Mouse (Mus musculus) colon, adult 2 months (tissue): ENCODE results near the gene Parn. TPM values are rescaled to one million over a fixed set of nuclear protein-coding genes. Genes with fewer than 3 reads are reported as not detected.

ENCODE experiments used
- polyA plus RNA-seq: library from polyadenylated mRNA; depleted of rRNA; stranded (reverse); fragments of >200 nt; gene quantifications from 2 replicates; pipeline ENCODE4 v1.2.3, GENCODE M21; 2012; rRNA removed

Parn gene
- 5.8 and 7.0 TPM in 2 replicates for polyA plus RNA-seq

GRCm38 (mm10) chr16:13667878-13668343, at the start of gene Parn:
TSS of gene Parn (minus strand) at chr16:13668170.

GRCm38 (mm10) chr16:13671685-13672385, 3.9 kb upstream of the Parn start, which contains the start of the genes Bfar and 3110001I22Rik:
TSS of gene Bfar (plus strand) at chr16:13671858.
TSS of gene 3110001I22Rik (plus strand) at chr16:13671929.

Other genes with a start within 250 kb of the Parn start
- gene Bfar, start 3.7 kb upstream of the Parn start, polyA plus RNA-seq: 26.0 and 28.7 TPM in 2 replicates
- 1.2 and 1.4 TPM in 2 replicates for gene 3110001I22Rik, start 3.8 kb upstream of the Parn start, polyA plus RNA-seq
- gene Pla2g10, start 62.8 kb upstream of the Parn start, polyA plus RNA-seq: 182 and 199 TPM in 2 replicates
- gene Rrn3, start 112.5 kb upstream of the Parn start, polyA plus RNA-seq: 5.2 and 5.3 TPM in 2 replicates
- gene Ntan1, start 150.7 kb upstream of the Parn start, polyA plus RNA-seq: 34.6 and 43.9 TPM in 2 replicates
- gene Pdxdc1, start 235.0 kb upstream of the Parn start, polyA plus RNA-seq: 248 and 303 TPM in 2 replicates
- gene Mpv17l, start 235.0 kb upstream of the Parn start, polyA plus RNA-seq: 3.7 and 5.5 TPM in 2 replicates